Mouse (Mus musculus): ENCODE results near the gene Yod1. TPM values are rescaled to one million over a fixed set of nuclear protein-coding genes. Genes with fewer than 3 reads are reported as not detected.

Yod1 gene
- polyA plus RNA-seq, 1 experiment from 2014 or later, result 9.7 TPM

DNA sequence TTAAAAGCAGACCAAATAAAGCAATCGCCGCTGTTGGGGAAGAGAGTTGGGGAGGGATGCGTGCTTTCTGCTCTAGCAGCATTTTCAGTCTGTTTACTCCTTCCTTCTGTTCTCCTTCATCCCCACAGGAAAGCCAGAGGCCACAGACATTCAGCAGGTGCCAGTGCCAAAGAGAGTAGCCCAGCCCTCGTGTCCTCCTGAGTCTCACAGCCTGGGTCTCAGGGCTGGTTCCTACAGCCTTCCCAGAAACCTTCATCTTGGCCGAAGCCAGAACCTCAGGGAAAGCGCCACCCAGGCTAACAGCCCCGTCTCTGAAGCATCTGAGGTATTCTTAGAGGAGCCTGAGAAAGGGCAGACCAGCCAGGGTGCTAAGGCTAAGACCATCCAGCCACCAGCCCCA, 25.1 kb downstream of the Yod1 start:
- DNase-seq (ENCODE audit: low spot score) (no peak), ATAC-seq (replicated peaks; ENCODE audit: low FRiP score, low read depth) (no peak)
- no peak for TF ChIP-seq CTCF (IDR thresholded peaks at IDR 0.05; ENCODE audit: low read depth)
- WGBS, result 92% methylated on average over 7 of the region's 7 CpGs
- no peaks in the 10 kb centered on the region for H3K27me3 ChIP-seq (ENCODE audit: insufficient read depth, low read length)
- H3K9ac ChIP-seq (ENCODE audit: low read depth, low read length), result no peak overlapping the region
- no peaks in the 10 kb centered on the region for H3K9me3 ChIP-seq (replicated peaks; ENCODE audit: low read length)
- H3K4me2 ChIP-seq (ENCODE audit: low read length), result no peak overlapping the region
- H3K27ac ChIP-seq, result no peak overlapping the region
- no peaks in the 10 kb centered on the region for H3K36me3 ChIP-seq (ENCODE audit: insufficient read depth, low read length)
- H3K4me1 ChIP-seq (replicated peaks; ENCODE audit: insufficient read depth, low read length), result no peaks in the 10 kb centered on the region; the same call in 1 of the 2 replicates
- no peak overlapping the region for H3K4me3 ChIP-seq (replicated peaks; ENCODE audit: low read depth, low read length)

DNA sequence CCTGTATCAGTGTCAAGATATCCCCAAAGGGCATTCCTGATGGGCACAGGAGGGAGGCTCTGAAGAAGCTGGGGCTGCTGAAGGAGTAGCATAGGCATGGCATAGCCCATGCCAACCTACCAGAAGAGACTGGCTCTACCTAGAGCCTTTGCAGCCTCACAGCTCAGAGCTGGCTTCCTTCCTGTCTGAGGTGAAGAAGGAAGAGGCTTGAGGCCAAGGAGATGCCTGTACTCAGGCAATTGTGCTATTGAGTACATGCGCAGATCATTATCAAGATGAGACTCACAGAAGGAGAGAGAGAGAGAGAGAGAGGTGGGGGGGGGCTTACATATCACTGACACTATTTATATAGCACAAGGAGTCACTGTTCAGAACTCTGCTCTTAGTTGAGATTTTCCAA, 26.6 kb downstream of the Yod1 start:
- Histone ChIP-seq H3K4me2 (ENCODE audit: low read length) (no peak overlapping the region), H3K4me3 (replicated peaks; ENCODE audit: low read depth, low read length) (no peak overlapping the region), H3K36me3 (ENCODE audit: insufficient read depth, low read length) (no peaks in the 10 kb centered on the region), H3K27me3 (ENCODE audit: insufficient read depth, low read length) (no peaks in the 10 kb centered on the region), H3K9ac (ENCODE audit: low read depth, low read length) (no peak overlapping the region), H3K27ac (no peak overlapping the region), H3K4me1 (replicated peaks; ENCODE audit: insufficient read depth, low read length) (no peaks in the 10 kb centered on the region; the same call in 1 of the 2 replicates), H3K9me3 (replicated peaks; ENCODE audit: low read length) (no peaks in the 10 kb centered on the region)
- 81% methylated on average over 1 of the region's 1 CpGs for WGBS
- no peak for TF ChIP-seq CTCF (IDR thresholded peaks at IDR 0.05; ENCODE audit: low read depth)
- DNase-seq (ENCODE audit: low spot score), result no peak
- ATAC-seq (replicated peaks; ENCODE audit: low FRiP score, low read depth), result no peak

DNA sequence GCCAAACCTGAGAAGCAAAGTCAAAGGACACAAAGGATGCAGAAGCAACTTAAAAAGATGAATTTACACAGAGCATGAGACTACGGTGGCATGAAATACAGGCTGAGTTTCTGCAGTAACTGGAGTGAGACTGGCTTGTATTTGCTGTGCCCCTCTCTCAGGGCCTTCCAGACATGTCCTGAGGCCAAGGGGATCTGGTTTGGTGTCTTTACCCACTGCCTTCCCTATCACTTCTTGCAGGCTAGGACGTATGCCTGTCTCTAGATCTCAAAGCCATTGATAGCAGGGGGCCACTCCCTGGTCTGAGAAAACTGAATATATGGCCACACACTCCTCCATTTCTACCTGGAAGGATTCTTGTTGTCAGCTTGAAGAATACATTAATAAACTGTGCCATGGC, 27.1 kb downstream of the Yod1 start:
- Histone ChIP-seq H3K4me3 (replicated peaks; ENCODE audit: low read depth, low read length) (no peak overlapping the region), H3K4me1 (replicated peaks; ENCODE audit: insufficient read depth, low read length) (no peaks in the 10 kb centered on the region; the same call in 1 of the 2 replicates), H3K27ac (no peak overlapping the region), H3K36me3 (ENCODE audit: insufficient read depth, low read length) (no peaks in the 10 kb centered on the region), H3K27me3 (ENCODE audit: insufficient read depth, low read length) (no peaks in the 10 kb centered on the region), H3K9me3 (replicated peaks; ENCODE audit: low read length) (no peaks in the 10 kb centered on the region), H3K4me2 (ENCODE audit: low read length) (no peak overlapping the region), H3K9ac (ENCODE audit: low read depth, low read length) (no peak overlapping the region)
- DNase-seq (ENCODE audit: low spot score) (no peak), ATAC-seq (replicated peaks; ENCODE audit: low FRiP score, low read depth) (no peak)
- WGBS, result 74% methylated on average over 2 of the region's 2 CpGs
- TF ChIP-seq CTCF (IDR thresholded peaks at IDR 0.05; ENCODE audit: low read depth), result no peak

DNA sequence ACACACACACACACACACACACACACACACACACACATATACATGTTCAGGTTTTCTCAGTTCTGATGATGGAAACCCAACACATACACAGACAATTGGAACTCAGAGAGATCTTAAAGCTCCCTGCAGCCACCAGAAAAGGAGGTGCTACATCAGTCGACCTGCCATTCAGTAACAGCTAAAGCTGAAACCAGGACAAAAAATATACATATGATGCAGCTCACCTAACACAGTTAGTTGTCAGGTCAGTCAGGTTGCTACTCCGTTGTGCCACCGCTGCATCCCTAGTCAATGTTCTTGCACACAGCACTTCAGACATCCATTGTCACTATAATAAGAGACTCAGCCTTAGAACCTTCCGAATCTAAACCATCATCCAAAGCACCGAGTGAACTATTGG, 27.8 kb downstream of the Yod1 start:
- Histone ChIP-seq H3K27ac (no peak overlapping the region), H3K27me3 (ENCODE audit: insufficient read depth, low read length) (no peaks in the 10 kb centered on the region), H3K36me3 (ENCODE audit: insufficient read depth, low read length) (no peaks in the 10 kb centered on the region), H3K9me3 (replicated peaks; ENCODE audit: low read length) (no peaks in the 10 kb centered on the region), H3K4me2 (ENCODE audit: low read length) (no peak overlapping the region), H3K9ac (ENCODE audit: low read depth, low read length) (no peak overlapping the region), H3K4me1 (replicated peaks; ENCODE audit: insufficient read depth, low read length) (no peaks in the 10 kb centered on the region; the same call in 1 of the 2 replicates), H3K4me3 (replicated peaks; ENCODE audit: low read depth, low read length) (no peak overlapping the region)
- no peak for ATAC-seq (replicated peaks; ENCODE audit: low FRiP score, low read depth)
- no peak for TF ChIP-seq CTCF (IDR thresholded peaks at IDR 0.05; ENCODE audit: low read depth)
- no peak for DNase-seq (ENCODE audit: low spot score)
- 90% methylated on average over 5 of the region's 5 CpGs for WGBS

DNA sequence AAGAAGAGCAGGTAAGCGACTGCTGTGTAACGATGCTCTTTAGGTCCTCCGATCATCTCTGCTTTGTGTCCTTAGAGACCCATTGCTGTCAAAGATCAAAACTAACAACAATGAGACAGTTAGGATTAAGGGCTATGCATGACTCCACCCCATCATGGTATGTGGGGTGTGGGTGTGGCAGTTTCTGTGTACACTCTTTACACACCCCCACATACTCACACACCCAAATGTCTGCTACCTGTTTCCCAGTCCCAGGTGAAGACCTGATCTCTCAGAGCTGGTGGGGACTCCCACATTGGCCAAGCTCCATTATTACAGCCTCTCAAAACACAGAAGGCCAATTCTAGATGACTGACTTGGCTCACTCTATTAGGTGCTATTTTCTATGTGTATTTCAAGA, 28.5 kb downstream of the Yod1 start:
- Histone ChIP-seq H3K36me3 (ENCODE audit: insufficient read depth, low read length) (no peaks in the 10 kb centered on the region), H3K9me3 (replicated peaks; ENCODE audit: low read length) (no peaks in the 10 kb centered on the region), H3K4me2 (ENCODE audit: low read length) (no peak overlapping the region), H3K4me1 (replicated peaks; ENCODE audit: insufficient read depth, low read length) (no peaks in the 10 kb centered on the region; the same call in 1 of the 2 replicates), H3K4me3 (replicated peaks; ENCODE audit: low read depth, low read length) (no peak overlapping the region), H3K9ac (ENCODE audit: low read depth, low read length) (no peak overlapping the region), H3K27me3 (ENCODE audit: insufficient read depth, low read length) (no peaks in the 10 kb centered on the region), H3K27ac (no peak overlapping the region)
- WGBS, result 92% methylated on average over 3 of the region's 3 CpGs
- DNase-seq (ENCODE audit: low spot score) (no peak), ATAC-seq (replicated peaks; ENCODE audit: low FRiP score, low read depth) (no peak)
- no peak for TF ChIP-seq CTCF (IDR thresholded peaks at IDR 0.05; ENCODE audit: low read depth)

DNA sequence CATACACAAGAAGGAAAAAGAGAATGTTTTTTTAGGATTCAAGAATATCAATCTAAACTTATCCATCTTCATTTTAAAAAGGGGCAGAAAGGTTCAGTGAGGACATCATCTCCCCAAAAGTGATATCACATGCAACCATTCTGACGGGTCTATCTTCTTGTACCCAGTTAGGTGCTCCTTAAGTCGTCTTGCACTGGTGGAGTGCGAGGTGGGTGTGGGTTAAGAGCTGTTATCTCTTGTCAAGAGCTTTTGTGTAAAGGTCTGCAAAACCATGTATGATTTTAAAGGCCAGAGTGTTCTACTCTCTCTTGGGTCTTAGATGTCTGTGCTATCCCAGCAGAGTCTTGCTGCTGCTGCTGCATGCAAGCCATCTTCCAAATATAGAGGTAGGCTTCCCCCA, 29.7 kb downstream of the Yod1 start:
- Histone ChIP-seq H3K4me2 (ENCODE audit: low read length) (no peak overlapping the region), H3K4me1 (replicated peaks; ENCODE audit: insufficient read depth, low read length) (no peaks in the 10 kb centered on the region), H3K27me3 (ENCODE audit: insufficient read depth, low read length) (no peaks in the 10 kb centered on the region), H3K27ac (no peak overlapping the region), H3K4me3 (replicated peaks; ENCODE audit: low read depth, low read length) (no peak overlapping the region), H3K9ac (ENCODE audit: low read depth, low read length) (no peak overlapping the region), H3K36me3 (ENCODE audit: insufficient read depth, low read length) (no peaks in the 10 kb centered on the region), H3K9me3 (replicated peaks; ENCODE audit: low read length) (no peaks in the 10 kb centered on the region)
- ATAC-seq (replicated peaks; ENCODE audit: low FRiP score, low read depth), result no peak
- no peak for DNase-seq (ENCODE audit: low spot score)
- TF ChIP-seq CTCF (IDR thresholded peaks at IDR 0.05; ENCODE audit: low read depth), result no peak
- WGBS, result 87% methylated on average over 3 of the region's 3 CpGs

DNA sequence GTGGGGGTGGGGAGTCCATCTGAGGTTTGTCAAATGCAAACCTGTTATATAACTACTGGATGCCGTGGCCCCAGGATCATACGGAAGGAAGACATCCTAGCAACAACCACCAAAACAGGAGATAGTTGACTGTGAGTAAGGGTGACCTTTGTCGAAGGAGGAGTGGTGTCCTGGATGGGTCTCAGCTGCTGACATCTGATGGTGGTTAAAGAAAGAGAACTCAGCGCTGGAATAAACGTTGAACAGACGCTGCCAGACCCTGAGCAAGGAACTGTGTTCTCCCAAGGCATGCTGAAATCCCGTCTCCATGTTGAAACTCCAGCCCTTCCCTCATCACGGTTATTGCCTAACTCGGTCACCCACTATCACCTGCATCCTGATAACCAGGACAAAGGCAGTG, 42.6 kb downstream of the Yod1 start:
- no peak overlapping the region for H3K4me3 ChIP-seq (replicated peaks; ENCODE audit: low read depth, low read length)
- no peaks in the 10 kb centered on the region for H3K27me3 ChIP-seq (ENCODE audit: insufficient read depth, low read length)
- no peak overlapping the region for H3K4me2 ChIP-seq (ENCODE audit: low read length)
- no peak overlapping the region for H3K27ac ChIP-seq
- ATAC-seq (replicated peaks; ENCODE audit: low FRiP score, low read depth) (no peak), DNase-seq (ENCODE audit: low spot score) (no peak)
- H3K4me1 ChIP-seq (replicated peaks; ENCODE audit: insufficient read depth, low read length), result no peaks in the 10 kb centered on the region
- no peaks in the 10 kb centered on the region for H3K36me3 ChIP-seq (ENCODE audit: insufficient read depth, low read length)
- 80% methylated on average over 9 of the region's 9 CpGs for WGBS
- no peak for TF ChIP-seq CTCF (IDR thresholded peaks at IDR 0.05; ENCODE audit: low read depth)
- no peak overlapping the region for H3K9ac ChIP-seq (ENCODE audit: low read depth, low read length)
- H3K9me3 ChIP-seq (replicated peaks; ENCODE audit: low read length), result no peaks in the 10 kb centered on the region

Data from kidney, postnatal 0 days (tissue).